Mouse (Mus musculus) hindbrain, embryonic 14.5 days (tissue): ENCODE results near the gene Gdpd4. TPM values are rescaled to one million over a fixed set of nuclear protein-coding genes. Genes with fewer than 3 reads are reported as not detected.
A peak's percentile ranks its signal among the peaks of the same experiment; 100 is the strongest.

Source experiments
- ATAC-seq: fragments of 200-750 bp; cut with Nextera tagmentation; 2 replicates; pipeline ENCODE4 v1.8.0; 2017; ENCODE audit warnings: moderate number of reproducible peaks, mild to moderate bottlenecking, moderate TSS enrichment, moderate library complexity; ENCODE audit not compliant: low FRiP score
- DNase-seq: peaks from one replicate; pipeline ENCODE4 v3.0.0-alpha.2; 2015; ENCODE audit warnings: low spot score
- H3K27ac ChIP-seq: fragments of 300-500 bp; sonication (generic); 2 replicates; pipeline ENCODE4 v1.5.1; 2014; ENCODE audit warnings: mild to moderate bottlenecking, moderate library complexity
- H3K27me3 ChIP-seq: fragments of 300-500 bp; sonication (generic); 2 replicates; pipeline ENCODE4 v1.6.1; 2014; ENCODE audit warnings: mild to moderate bottlenecking, low read length, mixed read lengths; ENCODE audit not compliant: control insufficient read depth, insufficient read depth
- H3K36me3 ChIP-seq: fragments of 300-500 bp; sonication (generic); replicated peaks from 2 replicates; pipeline ENCODE4 v1.6.1; 2014; ENCODE audit not compliant: control insufficient read depth, insufficient read depth
- H3K4me1 ChIP-seq: fragments of 300-500 bp; sonication (generic); replicated peaks from 2 replicates; pipeline ENCODE4 v1.6.1; 2014; ENCODE audit warnings: antibody characterized with exemption, low read length, mixed read lengths; ENCODE audit not compliant: control insufficient read depth, insufficient read depth
- H3K4me2 ChIP-seq: fragments of 300-500 bp; sonication (generic); replicated peaks from 2 replicates; pipeline ENCODE4 v1.6.1; 2014; ENCODE audit warnings: mild to moderate bottlenecking, moderate library complexity
- H3K4me3 ChIP-seq: fragments of 300-500 bp; sonication (generic); replicated peaks from 2 replicates; pipeline ENCODE4 v1.5.1; 2014; ENCODE audit warnings: mild to moderate bottlenecking, low read length
- H3K9ac ChIP-seq: fragments of 300-500 bp; sonication (generic); 2 replicates; pipeline ENCODE4 v1.6.1; 2014
- H3K9me3 ChIP-seq: fragments of 300-500 bp; sonication (generic); 2 replicates; pipeline ENCODE4 v1.6.1; 2016; ENCODE audit warnings: low read length; ENCODE audit not compliant: control insufficient read depth
- WGBS: fragments of 180-500 bp; shearing (Covaris S2); extraction: QIAGEN DNeasy Blood & Tissue Kit; methylation state at CpG from one replicate; pipeline ENCODE4 v1.1.7; 2014; 5-methylcytosine and 5-hydroxymethylcytosine counted together
- polyA plus RNA-seq: library from polyadenylated mRNA; unstranded; fragments of >200 nt; fragmentation: Nextera tagmentation; extraction: Ambion mirVana; gene quantifications from 2 replicates; pipeline ENCODE4 v1.2.1, GENCODE M21; 2014

Gene Gdpd4
- polyA plus RNA-seq, result not detected in 2 replicates

DNA sequence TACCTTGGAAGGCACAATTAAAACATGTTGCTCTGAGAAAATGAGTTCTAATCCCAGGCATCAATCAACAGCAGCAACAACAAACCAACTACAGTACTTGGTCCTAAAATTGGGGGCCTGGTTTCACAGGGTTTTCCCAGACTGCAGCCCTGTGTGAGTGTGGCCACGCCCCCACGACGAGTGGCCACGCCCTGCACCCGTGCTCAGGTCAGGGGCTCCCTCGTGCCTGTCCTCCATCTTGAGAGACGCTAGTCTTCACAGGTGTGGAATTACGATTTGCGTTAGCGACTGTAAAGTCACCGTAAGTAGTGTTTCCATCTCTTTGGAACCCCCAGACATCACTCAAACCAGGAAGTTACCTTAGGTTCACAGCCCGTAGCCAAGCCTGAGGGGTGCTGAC lies at the start of gene Gdpd4:
TSS of gene Gdpd4 (plus strand) at position 214 of the 400 bp plus-strand sequence.
- H3K36me3 ChIP-seq, result no peaks in the 10 kb centered on the region
- no peak within 1 kb of the TSS for H3K27ac ChIP-seq
- no peak for ATAC-seq
- H3K9me3 ChIP-seq, result no peaks in the 10 kb centered on the region
- no peak within 1 kb of the TSS for H3K9ac ChIP-seq
- H3K4me2 ChIP-seq, result no peak within 1 kb of the TSS
- no peak within 1 kb of the TSS for H3K4me3 ChIP-seq
- H3K27me3 ChIP-seq, result no peaks in the 10 kb centered on the region
- H3K4me1 ChIP-seq, result no peaks in the 10 kb centered on the region
- 85% methylated on average over 12 of the region's 12 CpGs for WGBS
- DNase-seq, result no peak

- Histone ChIP-seq H3K9ac (no peak overlapping the region), H3K4me2 (no peak overlapping the region), H3K9me3 (no peaks in the 10 kb centered on the region), H3K4me3 (no peak overlapping the region), H3K27me3 (no peaks in the 10 kb centered on the region), H3K36me3 (peaks cover 13% of the 10 kb centered on the region; the same call in 1 of the 2 replicates), H3K27ac (peak overlapping the region; percentile 43; the same call in 1 of the 2 replicates), H3K4me1 (no peaks in the 10 kb centered on the region)
- DNase-seq, result no peak
- 81% methylated on average over 4 of the region's 4 CpGs for WGBS
- no peak for ATAC-seq
Measured at GRCm38 (mm10) chr7:97872396-97872795, 47.4 kb upstream of the Gdpd4 start.

GRCm38 (mm10) chr7:97873317-97873716 lies 46.4 kb upstream of the Gdpd4 start:
- ATAC-seq (no peak), DNase-seq (no peak)
- H3K4me2 ChIP-seq, result no peak overlapping the region
- H3K27ac ChIP-seq, result no peak overlapping the region
- no peak overlapping the region for H3K9ac ChIP-seq
- H3K4me1 ChIP-seq, result no peaks in the 10 kb centered on the region
- 0 out of 2 replicates have a peak, but pooled peaks cover 13% of the 10 kb centered on the region for H3K36me3 ChIP-seq
- H3K4me3 ChIP-seq, result no peak overlapping the region
- no peaks in the 10 kb centered on the region for H3K9me3 ChIP-seq
- no peaks in the 10 kb centered on the region for H3K27me3 ChIP-seq

DNA sequence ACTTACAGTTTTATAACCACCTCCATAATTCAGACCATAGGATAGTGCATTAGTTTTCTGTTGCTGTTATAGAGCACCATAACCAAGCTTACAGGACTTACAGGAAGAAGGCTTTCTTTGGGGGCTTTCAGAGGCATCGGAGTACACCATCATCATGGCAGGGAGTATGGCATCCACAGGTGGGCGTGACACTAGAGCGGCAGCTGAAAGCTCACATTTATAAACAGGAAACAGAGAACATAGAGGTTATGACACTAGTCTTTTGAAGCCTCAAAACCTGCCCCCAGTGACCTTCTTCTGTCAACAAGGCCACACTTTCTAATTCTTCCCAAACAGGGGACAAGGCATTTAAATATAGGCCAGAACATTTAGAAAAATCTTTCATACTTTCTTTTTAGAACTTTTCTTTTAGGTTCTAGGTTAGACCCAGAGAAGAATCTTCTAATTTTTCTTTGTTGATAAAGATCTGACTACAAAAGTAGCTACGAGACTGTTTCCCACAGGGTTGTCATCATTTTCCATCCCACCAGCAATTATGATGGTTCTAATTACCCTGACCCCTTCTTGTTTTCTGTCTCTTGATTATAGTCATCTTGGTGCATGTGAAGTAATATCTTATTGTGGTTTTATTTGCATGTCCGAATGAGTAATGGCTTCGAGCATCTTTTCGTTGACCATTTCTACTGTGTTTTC lies 41.8 kb upstream of the Gdpd4 start:
- H3K4me1 ChIP-seq, result no peaks in the 10 kb centered on the region
- ATAC-seq, result no peak
- H3K4me2 ChIP-seq, result no peak overlapping the region
- no peaks in the 10 kb centered on the region for H3K9me3 ChIP-seq
- 89% methylated on average over 7 of the region's 7 CpGs for WGBS
- DNase-seq, result no peak
- H3K9ac ChIP-seq, result no peak overlapping the region
- 0 out of 2 replicates have a peak, but pooled peaks cover 3% of the 10 kb centered on the region for H3K36me3 ChIP-seq
- no peak overlapping the region for H3K27ac ChIP-seq
- no peaks in the 10 kb centered on the region for H3K27me3 ChIP-seq
- H3K4me3 ChIP-seq, result no peak overlapping the region

DNA sequence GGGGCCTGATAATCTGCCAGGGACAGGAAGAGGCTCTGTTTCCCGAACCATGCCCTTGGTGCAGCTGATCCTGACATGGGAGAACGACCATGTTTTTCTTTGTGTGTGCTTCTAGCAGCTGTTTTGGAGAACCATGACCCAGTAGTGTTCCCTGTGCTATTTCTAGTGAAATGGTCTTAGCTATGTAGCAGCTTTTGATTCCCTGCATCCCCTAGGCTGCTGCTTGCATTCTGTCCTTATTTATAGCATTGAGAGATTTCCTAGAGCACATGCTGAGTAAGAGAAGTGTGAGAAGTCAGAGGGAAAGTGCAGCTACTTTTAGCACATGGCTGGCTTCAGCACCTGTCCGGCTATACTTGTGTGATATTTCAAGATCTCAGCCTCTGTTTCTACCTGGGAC lies 8.1 kb upstream of the Gdpd4 start:
- H3K36me3 ChIP-seq, result peaks cover 63% of the 10 kb centered on the region
- no peak for ATAC-seq
- 74% methylated on average over 3 of the region's 3 CpGs for WGBS

DNA sequence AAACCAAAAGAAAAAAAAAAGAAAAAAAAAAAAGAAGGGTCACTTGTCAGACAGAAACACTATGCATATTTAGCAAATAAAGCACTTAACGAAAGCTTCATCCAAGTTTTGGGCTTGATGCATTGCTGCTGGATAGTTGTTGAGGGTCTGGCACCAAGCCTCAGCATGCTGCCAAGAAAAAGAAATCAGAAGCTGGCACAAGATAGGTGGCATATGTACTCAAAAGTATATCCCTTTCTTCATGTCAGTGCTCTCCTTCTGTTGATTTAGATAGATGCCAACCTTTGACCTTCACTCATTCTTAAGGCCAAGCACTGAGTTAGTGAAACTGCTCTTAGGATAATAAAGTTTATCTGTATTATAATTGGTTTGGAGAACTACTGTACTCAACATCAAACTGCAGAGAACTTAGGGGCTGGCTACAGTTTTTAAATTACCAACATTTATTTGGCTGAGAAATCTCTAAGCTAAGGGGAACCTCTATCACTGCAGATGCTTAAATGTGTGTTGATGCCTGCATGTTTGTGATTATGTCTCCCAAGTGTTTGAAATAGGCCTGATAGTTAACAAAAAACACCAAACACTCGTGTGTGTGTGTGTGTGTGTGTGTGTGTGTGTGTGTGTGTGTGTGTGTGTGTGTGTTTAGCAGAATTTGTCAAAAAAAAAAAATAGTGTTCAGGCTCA lies 4.8 kb upstream of the Gdpd4 start:
- Histone ChIP-seq H3K9ac (no peak overlapping the region), H3K4me2 (no peak overlapping the region), H3K27me3 (no peaks in the 10 kb centered on the region), H3K9me3 (no peaks in the 10 kb centered on the region), H3K4me3 (no peak overlapping the region), H3K36me3 (peaks cover 35% of the 10 kb centered on the region), H3K4me1 (no peaks in the 10 kb centered on the region), H3K27ac (no peak overlapping the region)
- ATAC-seq (no peak), DNase-seq (no peak)
- 88% methylated on average over 2 of the region's 2 CpGs for WGBS

More for the DNA sequence above, 8.1 kb upstream of the Gdpd4 start:
- Histone ChIP-seq H3K4me2 (no peak overlapping the region), H3K4me1 (no peaks in the 10 kb centered on the region), H3K4me3 (no peak overlapping the region), H3K9ac (no peak overlapping the region), H3K27ac (no peak overlapping the region), H3K27me3 (no peaks in the 10 kb centered on the region), H3K9me3 (no peaks in the 10 kb centered on the region)
- no peak for DNase-seq

GRCm38 (mm10) chr7:97925819-97926218 lies 6.1 kb downstream of the Gdpd4 start:
- 93% methylated on average over 1 of the region's 1 CpGs for WGBS

GRCm38 (mm10) chr7:97926978-97927377 lies 7.2 kb downstream of the Gdpd4 start:
- Histone ChIP-seq H3K9ac (no peak overlapping the region), H3K4me3 (no peak overlapping the region), H3K4me2 (no peak overlapping the region), H3K4me1 (no peaks in the 10 kb centered on the region), H3K27me3 (no peaks in the 10 kb centered on the region), H3K36me3 (no peaks in the 10 kb centered on the region), H3K27ac (no peak overlapping the region), H3K9me3 (no peaks in the 10 kb centered on the region)
- 81% methylated on average over 5 of the region's 5 CpGs for WGBS
- DNase-seq (no peak), ATAC-seq (no peak)

More at GRCm38 (mm10) chr7:97925819-97926218, 6.1 kb downstream of the Gdpd4 start:
- Histone ChIP-seq H3K4me2 (no peak overlapping the region), H3K9ac (no peak overlapping the region), H3K4me1 (no peaks in the 10 kb centered on the region), H3K27me3 (no peaks in the 10 kb centered on the region), H3K27ac (no peak overlapping the region), H3K36me3 (no peaks in the 10 kb centered on the region), H3K4me3 (no peak overlapping the region), H3K9me3 (no peaks in the 10 kb centered on the region)
- ATAC-seq (no peak), DNase-seq (no peak)

DNA sequence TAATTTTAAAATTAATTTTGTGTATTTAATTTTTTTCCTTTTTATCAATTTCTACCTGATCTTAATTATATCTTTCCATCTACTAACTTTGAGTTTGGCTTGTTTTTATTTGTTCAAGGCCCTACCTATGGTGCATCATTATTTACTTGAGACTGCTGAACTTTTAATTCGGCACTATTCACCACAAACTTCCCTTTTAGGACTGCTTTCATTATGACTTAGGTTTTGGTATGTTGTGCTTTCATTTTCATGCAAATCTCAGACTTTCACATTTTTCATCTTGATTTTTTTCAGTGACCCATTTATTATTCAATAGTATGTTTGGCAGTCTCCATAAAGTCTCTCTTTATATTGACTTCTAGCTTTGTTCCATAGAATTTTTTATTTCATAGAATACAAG lies 24.7 kb downstream of the Gdpd4 start:
- Histone ChIP-seq H3K9ac (no peak overlapping the region), H3K9me3 (no peaks in the 10 kb centered on the region), H3K36me3 (no peaks in the 10 kb centered on the region), H3K4me2 (no peak overlapping the region), H3K27me3 (no peaks in the 10 kb centered on the region), H3K27ac (no peak overlapping the region), H3K4me3 (no peak overlapping the region), H3K4me1 (no peaks in the 10 kb centered on the region)
- ATAC-seq (no peak), DNase-seq (no peak)
- 85% methylated on average over 1 of the region's 1 CpGs for WGBS
